Mouse (Mus musculus): Measurements from ENCODE around the gene Sytl3. TPM values are rescaled to one million over a fixed set of nuclear protein-coding genes. Genes with fewer than 3 reads are reported as not detected.

Sytl3 gene
- polyA plus RNA-seq, 1 experiment from 2014 or later, result 1.1 TPM

DNA sequence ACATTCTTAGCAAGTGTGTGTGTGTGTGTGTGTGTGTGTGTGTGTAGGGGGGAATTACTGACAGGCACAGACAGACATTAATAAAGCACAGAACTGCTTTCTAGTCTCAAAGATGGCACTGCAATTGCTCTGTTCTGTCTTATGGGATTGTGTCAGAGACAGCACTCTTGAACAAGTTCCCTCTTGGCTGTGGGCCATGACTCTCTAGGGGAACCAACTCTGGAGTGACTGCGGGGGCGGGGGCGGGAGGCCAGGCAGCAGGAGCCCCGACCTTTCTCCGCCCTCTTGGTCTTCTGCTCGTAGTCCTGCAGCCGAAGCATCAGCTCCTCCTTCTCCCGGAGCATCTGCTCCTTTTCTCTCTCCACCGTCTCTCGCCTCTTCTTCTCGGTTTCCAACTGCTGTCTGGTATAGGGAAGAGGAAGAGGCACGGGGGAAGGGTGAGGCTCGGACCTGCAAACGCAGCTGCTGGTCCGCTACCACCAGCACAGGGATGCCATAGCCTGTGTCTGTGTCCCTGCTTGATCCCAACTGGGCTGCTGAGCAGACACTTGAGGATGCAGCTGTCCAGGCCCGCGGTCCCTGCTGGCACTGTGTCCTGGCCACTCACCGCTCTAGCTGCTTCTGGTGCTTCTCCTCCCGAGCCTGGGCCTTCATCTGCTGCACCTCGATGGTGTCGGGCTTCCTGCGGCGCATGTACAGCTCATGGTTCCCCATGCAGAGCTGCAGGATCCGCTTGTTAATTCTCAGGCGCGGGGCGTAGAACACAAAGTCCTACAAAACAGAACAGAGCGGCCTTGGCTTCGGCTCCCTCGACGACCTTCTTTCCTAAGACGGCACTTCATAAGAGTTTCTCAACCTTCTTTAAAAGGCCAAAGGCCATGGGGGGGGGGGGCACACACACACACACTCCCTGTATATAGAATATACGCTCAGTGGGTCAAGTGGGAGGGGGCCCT lies 83.5 kb downstream of the Sytl3 start:
- ATAC-seq (ENCODE audit: insufficient read depth, low FRiP score, low read depth), result peak; percentile 15; the same call in 1 of the 2 replicates
- WGBS, result 62% methylated on average over 33 of the region's 33 CpGs
- no peak overlapping the region for H3K4me3 ChIP-seq (replicated peaks)
- H3K9ac ChIP-seq, result no peak overlapping the region
- H3K9me3 ChIP-seq, result no peaks in the 10 kb centered on the region
- H3K27ac ChIP-seq, result peak overlapping the region; percentile 7; the same call in 1 of the 2 replicates
- H3K4me1 ChIP-seq, result peaks cover 10% of the 10 kb centered on the region
- peaks cover 19% of the 10 kb centered on the region for H3K36me3 ChIP-seq
- no peaks in the 10 kb centered on the region for H3K27me3 ChIP-seq (replicated peaks)
- H3K4me2 ChIP-seq, result peak overlapping the region; percentile 7; the same call in 1 of the 2 replicates

DNA sequence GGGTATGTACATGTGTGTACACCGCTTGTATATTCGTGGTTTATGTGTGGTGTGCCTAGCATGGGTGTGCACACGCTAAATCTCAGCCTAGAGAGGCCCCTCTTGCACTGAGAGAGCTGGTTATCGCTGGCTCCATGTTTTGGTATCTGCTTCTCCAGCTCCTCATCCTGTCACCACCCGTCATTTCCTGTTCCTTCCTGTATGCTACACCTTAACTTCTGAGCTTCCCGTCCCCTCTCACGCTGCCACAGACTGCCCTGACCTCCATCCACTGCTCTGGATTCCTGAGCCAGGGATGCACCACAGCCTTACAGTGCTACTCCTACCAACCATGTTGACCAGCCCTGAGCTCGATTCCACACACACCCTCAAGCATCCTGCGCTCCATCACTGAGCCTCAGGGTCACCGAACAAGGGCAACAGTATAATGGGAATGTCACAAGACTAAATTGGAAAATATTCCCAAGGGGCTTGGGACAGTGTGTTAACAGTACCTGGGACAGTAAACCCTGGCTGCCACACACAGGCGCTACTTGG lies 84.2 kb downstream of the Sytl3 start:
- Histone ChIP-seq H3K9ac (no peak overlapping the region), H3K27ac (no peak overlapping the region), H3K27me3 (replicated peaks) (no peaks in the 10 kb centered on the region), H3K4me2 (no peak overlapping the region), H3K4me1 (peaks cover 10% of the 10 kb centered on the region), H3K4me3 (replicated peaks) (no peak overlapping the region), H3K36me3 (peaks cover 22% of the 10 kb centered on the region), H3K9me3 (no peaks in the 10 kb centered on the region)
- 80% methylated on average over 11 of the region's 11 CpGs for WGBS
- no peak for ATAC-seq (ENCODE audit: insufficient read depth, low FRiP score, low read depth)

DNA sequence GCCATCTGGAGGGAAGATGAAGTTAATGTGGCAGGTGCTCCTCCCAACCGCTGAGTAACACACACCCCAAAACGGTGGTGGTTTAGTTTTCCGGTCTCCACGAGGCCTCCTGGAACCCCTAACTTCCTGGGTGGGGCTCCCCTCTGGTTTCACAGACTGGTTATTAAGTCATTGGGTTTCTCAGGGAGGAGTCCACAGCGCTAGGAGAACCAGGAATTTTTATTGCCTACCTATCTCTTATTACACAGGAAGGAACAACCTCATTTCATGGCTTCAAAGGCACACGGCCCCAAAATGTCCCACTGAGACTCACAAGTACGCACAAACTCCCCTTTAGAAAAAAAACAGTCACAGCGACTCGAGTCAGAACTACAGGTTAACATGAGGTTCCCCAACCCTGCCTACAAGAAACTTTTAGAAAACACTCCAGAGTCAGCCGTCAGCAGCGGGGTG lies 84.9 kb downstream of the Sytl3 start:
- no peak overlapping the region for H3K9ac ChIP-seq
- H3K9me3 ChIP-seq, result no peaks in the 10 kb centered on the region
- H3K27ac ChIP-seq, result no peak overlapping the region
- H3K27me3 ChIP-seq (replicated peaks), result no peaks in the 10 kb centered on the region
- 57% methylated on average over 11 of the region's 11 CpGs for WGBS
- H3K4me2 ChIP-seq, result no peak overlapping the region
- peaks cover 10% of the 10 kb centered on the region for H3K4me1 ChIP-seq
- no peak for ATAC-seq (ENCODE audit: insufficient read depth, low FRiP score, low read depth)
- no peak overlapping the region for H3K4me3 ChIP-seq (replicated peaks)
- peaks cover 22% of the 10 kb centered on the region for H3K36me3 ChIP-seq

DNA sequence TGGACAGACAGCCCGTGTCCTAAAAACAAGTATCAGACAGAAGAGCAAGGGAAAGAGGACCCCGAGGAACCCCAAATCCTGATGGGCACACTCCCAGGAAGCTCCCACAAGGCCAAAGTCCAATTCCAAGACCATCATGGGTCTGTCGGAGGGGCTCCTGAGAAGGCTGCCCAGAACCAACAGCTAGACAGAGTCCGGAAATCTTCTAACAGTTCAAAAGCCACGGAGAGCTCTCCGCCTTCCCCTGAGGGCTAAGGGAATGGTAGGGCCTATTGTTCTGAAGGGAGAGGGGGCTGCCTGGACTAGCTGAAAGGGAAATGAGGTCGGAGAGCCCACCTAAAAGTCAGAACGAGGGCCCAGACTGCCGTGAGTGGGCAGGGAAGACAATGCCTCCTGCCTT lies 85.5 kb downstream of the Sytl3 start:
- Histone ChIP-seq H3K36me3 (peaks cover 22% of the 10 kb centered on the region), H3K27ac (no peak overlapping the region)

DNA sequence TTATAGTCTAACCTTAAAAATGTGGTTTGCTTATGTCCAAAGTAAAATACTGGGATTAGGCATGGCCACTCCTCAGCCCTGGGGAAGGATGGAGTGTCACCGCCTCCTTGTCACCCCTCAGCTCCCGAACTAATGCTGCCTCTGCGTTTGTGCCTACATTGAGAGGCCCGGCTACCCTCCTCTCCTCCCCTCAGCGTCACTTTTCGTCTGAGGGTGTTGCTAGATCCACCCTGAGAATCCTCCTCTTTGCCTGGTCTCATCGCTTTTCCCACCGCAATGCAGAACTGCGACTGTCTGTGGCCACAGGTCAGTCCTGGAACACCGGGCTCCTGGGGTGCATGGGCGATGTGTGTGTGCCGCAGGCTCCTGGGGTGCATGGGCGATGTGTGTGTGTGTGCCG lies 86.0 kb downstream of the Sytl3 start:
- Histone ChIP-seq H3K9ac (no peak overlapping the region), H3K4me1 (peaks cover 10% of the 10 kb centered on the region), H3K4me2 (no peak overlapping the region), H3K4me3 (replicated peaks) (no peak overlapping the region), H3K9me3 (no peaks in the 10 kb centered on the region), H3K27me3 (replicated peaks) (no peaks in the 10 kb centered on the region), H3K36me3 (peaks cover 18% of the 10 kb centered on the region), H3K27ac (no peak overlapping the region)
- no peak for ATAC-seq (ENCODE audit: insufficient read depth, low FRiP score, low read depth)
- 89% methylated on average over 14 of the region's 14 CpGs for WGBS

More for the DNA sequence above, 85.5 kb downstream of the Sytl3 start:
- H3K4me2 ChIP-seq, result no peak overlapping the region
- 69% methylated on average over 9 of the region's 9 CpGs for WGBS
- H3K27me3 ChIP-seq (replicated peaks), result no peaks in the 10 kb centered on the region
- no peaks in the 10 kb centered on the region for H3K9me3 ChIP-seq
- no peak for ATAC-seq (ENCODE audit: insufficient read depth, low FRiP score, low read depth)
- no peak overlapping the region for H3K4me3 ChIP-seq (replicated peaks)
- H3K9ac ChIP-seq, result no peak overlapping the region
- H3K4me1 ChIP-seq, result peaks cover 10% of the 10 kb centered on the region

DNA sequence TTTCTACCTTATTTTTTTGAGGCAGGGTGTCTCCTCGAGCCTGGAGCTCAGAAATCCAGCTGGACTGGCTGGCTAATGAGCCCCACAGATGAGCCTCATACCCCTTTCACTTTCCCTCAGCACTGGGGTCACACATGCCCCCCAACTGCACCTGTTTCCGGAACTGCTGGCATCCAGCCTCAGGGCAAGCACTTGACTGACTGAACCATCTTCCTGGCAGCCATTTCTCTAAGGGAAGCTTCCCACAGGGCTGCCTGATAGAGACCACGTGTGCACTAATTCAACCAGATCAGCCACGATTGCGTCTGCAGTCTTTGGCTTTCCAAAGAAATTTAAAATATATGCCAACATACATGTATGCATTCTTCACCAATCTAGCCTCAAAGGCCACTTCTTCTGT lies 86.6 kb downstream of the Sytl3 start:
- WGBS, result 86% methylated on average over 5 of the region's 5 CpGs
- ATAC-seq (ENCODE audit: insufficient read depth, low FRiP score, low read depth), result no peak
- Histone ChIP-seq H3K9me3 (no peaks in the 10 kb centered on the region), H3K4me2 (no peak overlapping the region), H3K36me3 (peaks cover 11% of the 10 kb centered on the region), H3K9ac (no peak overlapping the region), H3K27ac (no peak overlapping the region; the same call in 1 of the 2 replicates), H3K4me1 (peaks cover 10% of the 10 kb centered on the region), H3K27me3 (replicated peaks) (no peaks in the 10 kb centered on the region), H3K4me3 (replicated peaks) (no peak overlapping the region)

DNA sequence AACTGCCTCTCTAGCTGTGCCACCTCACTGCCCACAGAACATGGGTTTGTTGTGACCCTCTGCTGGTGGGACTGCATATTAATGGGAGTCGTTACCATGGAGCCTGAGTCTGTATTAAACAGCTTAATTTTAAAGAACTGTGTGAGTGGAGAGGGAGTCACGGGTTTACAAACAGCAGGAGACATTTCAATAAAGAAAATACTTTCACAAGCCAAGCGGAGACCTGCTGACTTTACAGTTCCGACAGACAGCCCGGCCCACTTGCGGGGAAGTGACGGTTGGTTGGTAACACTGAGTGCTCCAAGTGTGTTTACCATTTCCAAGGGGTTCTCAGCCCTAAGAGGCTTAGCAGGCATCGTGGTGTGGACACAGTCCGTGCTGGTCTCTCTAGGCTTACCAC lies 87.1 kb downstream of the Sytl3 start:
- H3K27ac ChIP-seq, result no peak overlapping the region; the same call in 1 of the 2 replicates
- no peak overlapping the region for H3K4me3 ChIP-seq (replicated peaks)
- WGBS, result 67% methylated on average over 9 of the region's 9 CpGs
- H3K9me3 ChIP-seq, result no peaks in the 10 kb centered on the region
- H3K4me1 ChIP-seq, result peaks cover 10% of the 10 kb centered on the region
- ATAC-seq (ENCODE audit: insufficient read depth, low FRiP score, low read depth), result no peak
- no peak overlapping the region for H3K4me2 ChIP-seq
- no peak overlapping the region for H3K9ac ChIP-seq
- no peaks in the 10 kb centered on the region for H3K27me3 ChIP-seq (replicated peaks)
- peaks cover 8% of the 10 kb centered on the region for H3K36me3 ChIP-seq

DNA sequence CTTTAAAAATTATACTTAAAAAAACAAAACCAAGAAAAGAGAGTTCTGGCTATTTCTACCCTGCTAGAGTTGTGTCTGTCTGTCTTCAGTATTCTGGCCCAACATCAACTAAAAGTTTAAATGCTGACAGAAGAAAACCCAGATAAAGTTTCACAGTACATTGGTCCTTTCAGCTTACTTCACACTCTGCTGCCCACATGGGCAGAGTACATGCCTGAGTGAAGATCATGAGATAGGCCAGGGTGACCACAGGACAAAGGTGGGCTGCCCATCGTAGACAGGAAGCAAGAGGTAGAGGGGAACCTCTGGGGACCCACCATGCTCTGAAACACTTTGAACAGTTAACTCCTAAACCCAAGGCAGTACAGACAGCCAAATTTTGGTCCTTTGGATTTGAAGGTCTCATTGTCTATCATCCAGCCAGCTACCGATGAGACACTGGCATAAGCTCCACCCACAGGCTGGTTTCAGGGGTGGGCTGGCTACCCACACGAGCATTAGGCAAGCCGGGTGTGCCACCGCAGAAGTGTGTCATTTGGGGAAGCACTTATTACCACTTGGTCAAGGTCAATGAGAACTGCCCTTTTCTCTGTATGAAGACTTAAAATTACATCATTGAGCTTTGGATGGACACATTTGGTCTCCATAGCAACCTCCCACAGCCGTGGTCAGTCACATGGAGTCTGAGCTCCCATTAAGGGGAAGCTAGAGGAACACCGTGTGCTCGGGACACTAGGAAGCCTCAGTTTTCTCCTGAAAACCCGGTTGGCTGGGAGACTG lies 87.7 kb downstream of the Sytl3 start:
- ATAC-seq (ENCODE audit: insufficient read depth, low FRiP score, low read depth), result no peak
- Histone ChIP-seq H3K27me3 (replicated peaks) (no peaks in the 10 kb centered on the region), H3K9ac (no peak overlapping the region), H3K4me3 (replicated peaks) (no peak overlapping the region), H3K9me3 (no peaks in the 10 kb centered on the region), H3K36me3 (peaks cover 11% of the 10 kb centered on the region), H3K27ac (no peak overlapping the region; the same call in 1 of the 2 replicates), H3K4me1 (peaks cover 13% of the 10 kb centered on the region), H3K4me2 (no peak overlapping the region)
- WGBS, result 72% methylated on average over 9 of the region's 9 CpGs

DNA sequence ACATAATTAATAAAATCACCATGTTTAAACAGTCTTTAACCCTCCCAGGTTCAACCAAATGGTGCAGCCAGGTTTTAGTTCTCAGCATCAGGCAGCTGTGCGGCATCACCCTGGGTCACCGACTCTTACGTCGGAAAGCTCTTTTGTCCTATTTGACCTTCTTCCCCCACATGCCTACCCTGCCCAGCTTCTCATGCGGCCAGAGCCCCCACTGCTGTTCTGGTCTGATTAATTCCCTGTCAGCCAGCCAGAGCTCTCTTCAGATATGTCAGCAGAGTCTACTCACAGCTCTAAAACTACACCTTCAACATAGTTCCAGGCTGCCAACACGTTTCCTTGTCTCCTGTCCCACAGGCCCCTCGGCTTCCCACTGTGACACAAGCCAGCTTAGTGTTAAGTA lies 88.6 kb downstream of the Sytl3 start:
- 56% methylated on average over 7 of the region's 7 CpGs for WGBS
- Histone ChIP-seq H3K9me3 (no peaks in the 10 kb centered on the region), H3K9ac (no peak overlapping the region), H3K27me3 (replicated peaks) (no peaks in the 10 kb centered on the region), H3K4me2 (no peak overlapping the region), H3K4me3 (replicated peaks) (no peak overlapping the region), H3K36me3 (peaks cover 11% of the 10 kb centered on the region), H3K27ac (no peak overlapping the region), H3K4me1 (peaks cover 4% of the 10 kb centered on the region)
- no peak for ATAC-seq (ENCODE audit: insufficient read depth, low FRiP score, low read depth)

DNA sequence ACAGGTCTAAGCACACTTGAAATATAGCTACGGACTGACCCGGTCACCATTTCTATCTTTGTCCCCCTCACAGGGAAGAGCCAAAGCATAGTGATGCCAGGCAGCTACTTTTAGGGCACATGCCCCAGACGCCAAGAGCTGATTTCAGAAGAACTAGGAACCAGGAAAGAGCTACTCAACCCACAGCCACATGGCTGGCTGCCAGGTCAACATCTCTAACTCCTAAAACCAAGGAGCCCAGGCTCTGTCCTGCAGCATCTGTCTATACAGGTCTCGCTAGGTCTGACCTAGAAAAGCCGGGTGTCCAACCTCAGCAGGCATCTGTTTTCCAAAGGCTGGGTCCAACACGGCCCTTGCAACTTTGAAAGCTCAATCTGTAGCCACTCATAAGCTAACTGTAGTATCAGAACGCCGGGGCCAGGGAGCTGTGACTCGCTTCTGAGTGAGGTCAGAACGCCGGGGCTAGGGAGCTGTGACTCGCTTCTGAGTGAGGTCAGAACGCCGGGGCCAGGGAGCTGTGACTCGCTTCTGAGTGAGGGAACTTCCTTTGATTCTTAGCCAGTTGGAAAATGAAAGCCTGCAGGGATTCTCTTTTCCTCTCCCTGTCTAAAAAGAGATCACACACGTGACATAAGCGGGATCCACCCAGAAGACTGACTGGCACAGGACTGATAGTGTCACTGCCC lies 90.0 kb downstream of the Sytl3 start:
- H3K27ac ChIP-seq, result no peak overlapping the region
- no peak for ATAC-seq (ENCODE audit: insufficient read depth, low FRiP score, low read depth)

DNA sequence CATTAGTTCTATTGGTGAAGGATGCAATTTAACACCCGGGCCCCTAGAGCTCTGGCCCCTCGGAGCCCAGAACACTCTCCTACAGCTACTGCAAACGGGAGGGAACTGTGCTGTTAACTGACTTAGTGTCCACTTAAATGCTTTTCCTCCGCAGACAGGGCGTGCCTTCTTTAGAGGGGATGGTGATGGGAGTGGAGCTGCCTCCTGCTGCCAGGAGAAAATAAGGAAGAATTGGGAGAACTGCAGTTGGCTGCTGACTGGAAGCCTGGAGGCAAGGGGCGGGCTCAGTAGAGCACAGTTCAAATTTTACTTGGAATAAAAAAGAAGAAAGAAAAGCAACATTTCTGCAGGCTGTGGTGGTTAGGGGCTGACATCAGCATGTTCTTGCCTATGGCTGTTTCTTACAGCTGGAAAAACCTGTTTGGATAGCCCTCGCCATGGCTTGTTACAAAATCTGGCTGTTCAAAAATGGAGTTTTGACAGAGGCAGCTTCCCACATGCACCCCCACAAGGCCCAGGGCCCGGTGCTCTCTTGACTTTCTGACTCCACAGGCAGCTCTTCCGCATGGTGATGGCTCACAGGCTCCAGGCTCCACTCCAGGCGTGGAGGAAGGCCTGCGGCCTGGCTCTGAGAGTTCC lies 92.4 kb downstream of the Sytl3 start:
- Histone ChIP-seq H3K9me3 (no peaks in the 10 kb centered on the region), H3K27me3 (replicated peaks) (no peaks in the 10 kb centered on the region), H3K9ac (no peak overlapping the region), H3K27ac (peak overlapping the region; percentile 48), H3K36me3 (peaks cover 7% of the 10 kb centered on the region; the same call in 1 of the 2 replicates), H3K4me2 (no peak overlapping the region), H3K4me3 (replicated peaks) (no peak overlapping the region), H3K4me1 (peaks cover 3% of the 10 kb centered on the region)
- ATAC-seq (ENCODE audit: insufficient read depth, low FRiP score, low read depth), result no peak
- 66% methylated on average over 11 of the region's 11 CpGs for WGBS

More for the DNA sequence above, 90.0 kb downstream of the Sytl3 start:
- peaks cover 11% of the 10 kb centered on the region for H3K36me3 ChIP-seq
- no peaks in the 10 kb centered on the region for H3K9me3 ChIP-seq
- WGBS, result 83% methylated on average over 17 of the region's 17 CpGs
- H3K4me1 ChIP-seq, result peaks cover 3% of the 10 kb centered on the region
- H3K27me3 ChIP-seq (replicated peaks), result no peaks in the 10 kb centered on the region
- H3K4me2 ChIP-seq, result no peak overlapping the region
- H3K9ac ChIP-seq, result no peak overlapping the region
- H3K4me3 ChIP-seq (replicated peaks), result no peak overlapping the region

All from stomach, embryonic 15.5 days (tissue).